Mouse (Mus musculus): Measurements from ENCODE around the gene Ccdc137.

DNA sequence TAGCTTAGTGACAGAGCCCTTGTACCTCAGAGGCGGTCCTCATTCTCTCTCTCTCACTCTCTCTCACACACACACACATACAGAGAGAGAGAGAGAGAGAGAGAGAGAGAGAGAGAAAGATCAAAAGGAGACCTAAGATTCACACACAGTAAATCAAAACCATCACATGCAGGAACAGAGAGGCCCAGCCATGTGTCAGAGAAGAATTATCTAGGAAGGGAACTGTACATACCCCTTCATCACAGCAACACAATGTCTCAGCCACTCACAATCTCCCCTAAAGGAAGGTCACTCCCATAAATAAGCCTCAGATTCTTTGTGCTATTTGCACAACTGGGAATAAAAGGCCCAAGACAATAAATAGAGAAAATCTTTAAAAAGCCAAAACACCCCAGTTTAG, 39.3 kb upstream of the Ccdc137 start:
- TF ChIP-seq POLR2A (IDR thresholded peaks at IDR 0.05; ENCODE audit: borderline replicate concordance, control insufficient read depth, low read depth, low read length): no peak
- TF ChIP-seq CTCF (IDR thresholded peaks at IDR 0.05; ENCODE audit: control insufficient read depth, insufficient read depth, low read length): no peak

Data from bone marrow, adult 2 months (tissue).